Mouse (Mus musculus) hindbrain, embryonic 10.5 days (tissue): ENCODE results near the gene Spaca4. TPM values are rescaled to one million over a fixed set of nuclear protein-coding genes. Genes with fewer than 3 reads are reported as not detected.
A peak's percentile ranks its signal among the peaks of the same experiment; 100 is the strongest.

Experiments used
- DNase-seq: peaks from one replicate; pipeline ENCODE4 v3.0.0-alpha.2; 2017; ENCODE audit warnings: low spot score
- H3K27ac ChIP-seq: fragments of 300-500 bp; sonication (generic); 2 replicates; pipeline ENCODE4 v1.5.1; 2016; ENCODE audit warnings: mild to moderate bottlenecking, moderate library complexity
- H3K27me3 ChIP-seq: fragments of 300-500 bp; sonication (generic); 2 replicates; pipeline ENCODE4 v1.6.1; 2016; ENCODE audit warnings: mild to moderate bottlenecking; ENCODE audit not compliant: poor library complexity, insufficient read depth, severe bottlenecking
- H3K36me3 ChIP-seq: fragments of 300-500 bp; sonication (generic); 2 replicates; pipeline ENCODE4 v1.6.1; 2016; ENCODE audit warnings: mild to moderate bottlenecking, moderate library complexity
- H3K4me1 ChIP-seq: fragments of 300-500 bp; sonication (generic); replicated peaks from 2 replicates; pipeline ENCODE4 v1.6.1; 2016; ENCODE audit warnings: mild to moderate bottlenecking
- H3K4me3 ChIP-seq: fragments of 300-500 bp; sonication (generic); 2 replicates; pipeline ENCODE4 v1.5.1; 2016; ENCODE audit warnings: mild to moderate bottlenecking, moderate library complexity
- H3K9me3 ChIP-seq: fragments of 300-500 bp; sonication (generic); 2 replicates; pipeline ENCODE4 v1.6.1; 2016; ENCODE audit warnings: mild to moderate bottlenecking, moderate library complexity
- WGBS: fragments of 180-500 bp; shearing (Covaris S2); methylation state at CpG from one replicate; pipeline ENCODE4 v1.1.7; 2016; 5-methylcytosine and 5-hydroxymethylcytosine counted together
- polyA plus RNA-seq: library from polyadenylated mRNA; unstranded; fragments of >200 nt; fragmentation: Nextera tagmentation; extraction: Ambion mirVana; gene quantifications from 2 replicates; pipeline ENCODE4 v1.2.1, GENCODE M21; 2016

The Spaca4 gene
- polyA plus RNA-seq, 1 experiment from 2014 or later = not detected

DNA sequence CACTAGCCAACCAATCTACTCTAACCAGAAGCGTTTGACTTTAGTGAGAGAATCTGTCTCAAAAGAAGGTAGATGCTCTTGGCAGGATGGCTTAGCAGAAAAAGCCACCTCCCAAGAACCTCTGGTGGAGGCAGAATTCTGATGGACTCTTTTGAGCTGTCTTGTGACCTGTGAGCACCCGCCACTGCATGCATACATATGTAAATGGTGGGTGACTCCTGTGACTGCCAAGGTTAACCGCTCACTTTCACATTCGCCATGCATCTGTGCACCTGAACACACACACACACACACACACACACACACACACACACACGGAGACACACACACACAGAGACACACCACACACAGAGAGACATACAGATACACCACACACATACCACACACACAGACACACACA, 21.8 kb upstream of the Spaca4 start:
- Histone ChIP-seq H3K4me1 (peaks cover 8% of the 10 kb centered on the region), H3K27ac (no peak overlapping the region), H3K36me3 (no peaks in the 10 kb centered on the region), H3K27me3 (no peaks in the 10 kb centered on the region), H3K9me3 (0 out of 2 replicates have a peak, but pooled peaks cover 6% of the 10 kb centered on the region), H3K4me3 (no peak overlapping the region)
- no peak for DNase-seq
- 89% methylated on average over 5 of the region's 5 CpGs for WGBS

DNA sequence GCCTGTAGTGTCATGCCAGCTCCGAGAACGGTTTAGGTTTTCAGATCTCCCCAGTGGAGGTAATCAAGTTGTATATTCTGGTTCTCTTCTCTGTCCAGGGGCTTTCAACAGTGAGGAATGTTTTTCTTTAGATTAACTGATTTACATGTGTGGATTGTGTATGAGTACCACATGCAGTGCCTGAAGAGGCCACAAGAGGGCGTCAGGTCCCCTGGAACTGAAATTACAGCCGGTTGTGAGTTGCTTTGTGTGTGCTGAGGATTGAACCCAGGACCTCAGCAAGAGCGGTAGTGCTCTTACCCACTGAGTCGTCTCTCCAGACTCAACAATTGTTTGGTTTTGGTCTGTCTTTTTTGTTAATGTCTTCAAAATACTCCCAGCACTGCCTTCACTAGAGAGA, 20.9 kb upstream of the Spaca4 start:
- no peak for DNase-seq
- 65% methylated on average over 6 of the region's 6 CpGs for WGBS

DNA sequence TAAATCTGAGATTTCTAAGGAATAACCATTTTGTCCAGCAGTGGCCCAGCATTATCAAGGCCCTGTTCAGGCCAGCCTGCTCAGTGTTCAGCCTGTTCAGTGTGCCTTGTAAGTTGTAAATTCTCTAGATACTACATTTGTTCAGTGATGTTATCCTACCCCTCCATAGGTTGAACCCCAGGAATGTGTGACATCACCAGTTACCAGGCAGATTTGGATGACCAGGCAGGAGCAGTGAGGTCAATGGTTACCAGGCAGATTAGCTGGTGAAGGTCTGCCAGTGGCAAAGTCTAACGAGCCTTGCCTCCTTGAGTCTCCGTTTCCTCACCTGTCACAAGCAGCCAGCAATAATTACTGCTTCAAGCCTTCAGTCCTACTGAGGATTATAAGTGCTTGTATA, 18.8 kb upstream of the Spaca4 start:
- Histone ChIP-seq H3K27me3 (peaks cover 14% of the 10 kb centered on the region), H3K36me3 (no peaks in the 10 kb centered on the region), H3K4me1 (peaks cover 18% of the 10 kb centered on the region), H3K27ac (no peak overlapping the region), H3K9me3 (0 out of 2 replicates have a peak, but pooled peaks cover 6% of the 10 kb centered on the region), H3K4me3 (no peak overlapping the region)
- WGBS = 48% methylated on average over 2 of the region's 2 CpGs
- DNase-seq = peak; percentile 62

More for the DNA sequence above, 20.9 kb upstream of the Spaca4 start:
- peaks cover 18% of the 10 kb centered on the region for H3K4me1 ChIP-seq
- peaks cover 8% of the 10 kb centered on the region for H3K27me3 ChIP-seq
- H3K4me3 ChIP-seq = no peak overlapping the region
- H3K9me3 ChIP-seq = 0 out of 2 replicates have a peak, but pooled peaks cover 6% of the 10 kb centered on the region
- H3K36me3 ChIP-seq = no peaks in the 10 kb centered on the region
- no peak overlapping the region for H3K27ac ChIP-seq

DNA sequence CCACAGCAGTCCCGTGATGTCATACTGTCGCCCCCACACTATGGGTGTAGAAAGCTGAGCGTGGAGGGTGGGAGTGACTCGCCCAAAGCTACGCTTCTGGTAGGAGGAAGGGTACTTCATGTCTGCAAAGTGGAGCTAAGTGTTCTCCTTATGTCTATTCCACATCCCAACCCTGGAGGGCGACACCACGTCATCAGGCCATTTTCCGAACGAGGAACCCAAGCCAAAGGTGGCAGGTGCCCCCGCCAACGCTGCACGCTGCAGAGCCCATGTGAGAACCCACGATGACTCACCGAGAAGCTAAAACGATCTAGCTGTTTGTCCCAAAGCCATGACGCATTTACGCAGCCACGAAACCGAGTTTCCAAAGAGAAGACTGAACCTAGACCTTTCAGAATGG, 16.7 kb upstream of the Spaca4 start:
- WGBS = 37% methylated on average over 19 of the region's 19 CpGs
- H3K4me3 ChIP-seq = peak overlapping the region; percentile 14; the same call in 1 of the 2 replicates
- no peak for DNase-seq

DNA sequence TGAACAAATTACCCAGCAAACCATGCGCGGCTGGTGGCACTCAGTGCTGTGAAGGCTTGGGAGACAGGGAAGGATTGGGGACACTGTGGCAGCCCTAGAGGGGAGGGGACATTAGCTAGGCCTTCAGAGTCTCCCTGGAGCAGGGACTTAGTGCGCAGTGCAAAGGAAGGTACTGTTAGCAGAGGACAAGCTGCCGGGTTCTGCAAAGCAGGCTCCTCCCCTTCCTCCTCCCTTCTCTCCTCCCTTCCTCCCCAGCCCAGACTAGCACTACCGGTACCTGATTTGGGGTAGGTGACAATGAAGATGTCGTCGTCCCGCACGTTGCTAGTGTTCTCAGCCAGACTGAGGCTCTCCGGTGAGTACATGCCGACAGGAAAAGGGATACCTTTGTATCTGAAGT, 16.2 kb upstream of the Spaca4 start:
- 37% methylated on average over 11 of the region's 11 CpGs for WGBS
- DNase-seq = no peak
- peaks cover 14% of the 10 kb centered on the region for H3K27me3 ChIP-seq
- no peak overlapping the region for H3K27ac ChIP-seq
- peaks cover 13% of the 10 kb centered on the region; the same call in 1 of the 2 replicates for H3K4me1 ChIP-seq
- peak overlapping the region; percentile 14 for H3K4me3 ChIP-seq
- 0 out of 2 replicates have a peak, but pooled peaks cover 3% of the 10 kb centered on the region for H3K9me3 ChIP-seq
- H3K36me3 ChIP-seq = no peaks in the 10 kb centered on the region

More for the DNA sequence above, 16.7 kb upstream of the Spaca4 start:
- H3K36me3 ChIP-seq = no peaks in the 10 kb centered on the region
- peaks cover 13% of the 10 kb centered on the region; the same call in 1 of the 2 replicates for H3K4me1 ChIP-seq
- H3K27ac ChIP-seq = no peak overlapping the region
- H3K9me3 ChIP-seq = 0 out of 2 replicates have a peak, but pooled peaks cover 6% of the 10 kb centered on the region
- peaks cover 14% of the 10 kb centered on the region for H3K27me3 ChIP-seq

DNA sequence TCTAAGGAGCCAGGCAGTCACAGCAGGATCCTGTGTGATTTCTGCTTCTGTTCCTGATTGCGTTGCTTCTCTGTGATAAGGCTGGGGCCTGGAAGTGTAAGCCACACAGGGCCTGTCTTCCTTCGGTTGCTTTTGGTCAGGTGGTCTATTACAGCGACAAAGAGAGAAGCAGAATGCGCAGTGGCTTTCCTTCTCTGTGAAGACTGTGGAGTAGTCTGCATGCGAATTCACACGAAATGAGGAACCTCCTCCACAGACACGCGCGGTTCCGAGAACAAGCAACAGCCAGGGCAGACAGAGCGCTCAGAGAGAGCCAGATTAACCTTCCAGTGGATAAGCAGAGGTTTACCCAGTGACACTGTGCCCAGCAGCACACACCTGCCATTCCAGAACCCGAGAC, 15.7 kb upstream of the Spaca4 start:
- DNase-seq = no peak
- 82% methylated on average over 12 of the region's 12 CpGs for WGBS
- H3K4me1 ChIP-seq = peaks cover 13% of the 10 kb centered on the region; the same call in 1 of the 2 replicates

DNA sequence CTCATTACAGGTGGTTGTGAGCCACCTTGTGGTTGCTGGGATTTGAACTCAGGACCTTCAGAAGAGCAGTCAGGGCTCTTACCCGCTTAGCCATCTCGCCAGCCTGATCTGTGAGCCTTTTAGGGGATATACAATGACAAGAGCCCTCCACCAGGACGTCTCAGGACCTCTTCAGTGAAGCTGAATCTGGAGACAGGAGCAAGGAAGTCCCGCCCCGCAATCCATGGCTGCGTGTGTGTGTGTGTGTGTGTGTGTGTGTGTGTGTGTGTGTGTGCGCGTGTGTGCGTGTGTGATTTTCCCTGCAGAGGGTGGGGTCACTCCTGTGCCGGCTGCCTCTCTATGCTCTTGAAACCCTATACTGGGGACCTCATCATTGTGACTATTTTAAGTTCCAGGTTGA, 14.2 kb upstream of the Spaca4 start:
- no peaks in the 10 kb centered on the region for H3K36me3 ChIP-seq
- H3K4me1 ChIP-seq = peaks cover 13% of the 10 kb centered on the region; the same call in 1 of the 2 replicates
- no peak overlapping the region for H3K27ac ChIP-seq
- DNase-seq = no peak
- no peaks in the 10 kb centered on the region for H3K9me3 ChIP-seq
- no peak overlapping the region for H3K4me3 ChIP-seq
- WGBS = 68% methylated on average over 10 of the region's 10 CpGs
- peaks cover 14% of the 10 kb centered on the region for H3K27me3 ChIP-seq

More for the DNA sequence above, 15.7 kb upstream of the Spaca4 start:
- H3K27me3 ChIP-seq = peaks cover 14% of the 10 kb centered on the region
- H3K4me3 ChIP-seq = no peak overlapping the region
- H3K9me3 ChIP-seq = no peaks in the 10 kb centered on the region
- no peak overlapping the region for H3K27ac ChIP-seq
- H3K36me3 ChIP-seq = no peaks in the 10 kb centered on the region

DNA sequence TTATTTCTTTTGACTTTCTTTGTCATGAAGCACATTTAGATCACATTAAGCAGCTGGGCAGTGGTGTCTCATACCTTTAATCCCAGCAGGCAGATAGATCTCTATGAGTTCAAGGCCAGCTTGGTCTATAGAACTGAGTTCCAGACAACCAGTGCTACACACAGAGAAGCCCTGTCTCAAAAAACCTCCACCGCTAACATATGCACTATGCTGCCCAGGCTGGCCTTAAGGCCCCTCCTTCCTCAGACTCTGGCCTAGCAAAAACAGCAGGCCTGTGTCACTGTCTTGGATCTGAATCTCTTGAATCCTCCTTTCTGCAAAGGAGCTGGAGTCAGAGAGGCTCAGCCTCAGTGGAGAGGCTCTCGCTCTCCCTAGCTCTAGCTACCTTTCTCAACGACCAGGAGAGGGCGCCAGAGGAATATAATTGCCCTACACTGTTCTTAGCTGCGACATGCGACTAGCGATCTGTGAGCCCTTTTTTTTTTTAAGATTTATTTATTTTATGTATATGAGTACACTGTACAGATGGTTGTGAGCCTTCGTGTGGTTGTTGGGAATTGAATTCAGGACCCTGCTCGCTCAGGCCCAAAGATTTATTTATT, 13.7 kb upstream of the Spaca4 start:
- peaks cover 14% of the 10 kb centered on the region for H3K27me3 ChIP-seq
- WGBS = 9% methylated on average over 9 of the region's 9 CpGs
- H3K9me3 ChIP-seq = no peaks in the 10 kb centered on the region
- H3K27ac ChIP-seq = no peak overlapping the region
- peak; percentile 76 for DNase-seq
- H3K4me1 ChIP-seq = peaks cover 13% of the 10 kb centered on the region; the same call in 1 of the 2 replicates
- H3K36me3 ChIP-seq = no peaks in the 10 kb centered on the region
- no peak overlapping the region for H3K4me3 ChIP-seq

DNA sequence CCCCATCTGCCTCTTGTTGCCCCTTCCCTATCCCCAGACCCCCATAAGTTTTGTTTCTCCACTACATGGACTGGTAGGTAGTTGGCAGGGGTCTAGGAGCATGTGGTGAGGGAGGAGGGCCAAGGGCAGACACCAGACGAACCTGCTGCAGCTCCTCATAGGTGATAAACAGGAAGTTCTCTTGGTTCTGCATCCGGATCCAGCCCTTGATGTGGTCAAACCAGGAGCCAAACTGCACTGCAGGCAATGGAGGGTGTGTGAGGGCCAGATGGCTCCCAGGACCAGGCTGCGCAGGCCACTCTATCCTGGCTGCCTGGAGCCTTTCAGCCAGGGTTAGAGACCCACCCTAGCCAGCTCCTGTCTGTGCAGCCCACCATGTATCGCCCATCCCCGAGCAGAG, 7.9 kb upstream of the Spaca4 start:
- Histone ChIP-seq H3K27ac (no peak overlapping the region), H3K4me3 (no peak overlapping the region), H3K4me1 (peaks cover 28% of the 10 kb centered on the region), H3K27me3 (no peaks in the 10 kb centered on the region), H3K36me3 (peaks cover 18% of the 10 kb centered on the region), H3K9me3 (no peaks in the 10 kb centered on the region)
- 83% methylated on average over 5 of the region's 5 CpGs for WGBS
- DNase-seq = no peak

DNA sequence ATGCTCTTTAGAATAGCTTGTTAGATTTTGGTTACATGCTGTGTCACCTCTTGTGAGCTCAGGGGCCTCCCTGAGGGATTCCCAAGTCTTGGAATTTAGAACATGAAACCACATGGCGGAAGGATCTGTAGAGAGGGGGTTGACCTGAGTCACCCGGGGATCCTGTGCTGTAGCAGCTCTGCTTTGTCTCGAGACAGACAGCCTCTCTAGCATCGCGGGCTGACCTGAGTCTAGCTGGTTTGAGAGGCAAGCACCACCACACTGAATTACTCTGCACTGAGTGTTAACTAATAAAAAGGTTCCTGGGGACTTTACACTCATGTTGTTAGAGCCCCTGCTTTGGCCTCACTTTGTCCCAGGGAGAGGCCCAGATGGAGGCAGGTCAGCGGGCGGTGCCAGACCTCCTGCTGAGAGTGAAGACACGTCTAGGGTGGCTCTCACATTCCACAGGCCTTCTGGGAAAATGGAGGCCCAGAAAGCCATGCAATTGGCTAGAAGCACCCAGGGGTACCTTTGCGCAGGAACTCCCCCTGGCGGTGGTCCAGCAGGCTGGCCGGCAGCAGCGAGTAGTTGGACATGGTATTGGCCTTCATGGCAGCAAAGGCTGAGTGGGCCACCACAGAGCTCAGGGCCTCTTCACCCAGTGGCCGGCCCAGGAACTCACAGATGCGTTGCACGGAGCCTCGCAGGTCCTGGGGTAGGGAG, 5.3 kb upstream of the Spaca4 start:
- Histone ChIP-seq H3K36me3 (peaks cover 44% of the 10 kb centered on the region), H3K4me1 (peaks cover 28% of the 10 kb centered on the region), H3K27ac (peak overlapping the region; percentile 60), H3K27me3 (no peaks in the 10 kb centered on the region), H3K9me3 (no peaks in the 10 kb centered on the region), H3K4me3 (no peak overlapping the region)
- 14% methylated on average over 16 of the region's 16 CpGs for WGBS
- peak; percentile 75 for DNase-seq

DNA sequence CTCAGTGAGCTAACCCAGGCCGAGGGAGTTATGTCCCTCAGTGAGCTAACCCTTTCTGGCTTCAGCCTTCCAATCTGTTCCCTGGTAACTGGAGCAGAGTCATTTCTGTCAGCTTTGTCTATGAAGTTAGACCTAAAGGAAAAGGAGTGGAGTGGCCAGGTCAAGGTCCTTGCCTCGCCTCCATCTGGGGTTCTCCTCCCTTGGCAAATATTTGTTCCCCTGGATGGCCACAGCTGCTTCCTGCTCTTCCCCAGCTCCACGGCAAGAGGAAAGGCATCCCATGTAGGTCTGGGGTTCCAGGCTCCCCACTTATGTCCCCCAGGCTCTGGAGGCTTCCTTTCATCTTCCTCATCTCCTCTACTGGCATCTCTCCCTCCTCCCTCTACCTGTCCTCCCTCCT, 2.0 kb upstream of the Spaca4 start:
- DNase-seq = no peak
- Histone ChIP-seq H3K4me1 (peaks cover 25% of the 10 kb centered on the region), H3K4me3 (no peak overlapping the region), H3K27ac (no peak overlapping the region), H3K27me3 (no peaks in the 10 kb centered on the region), H3K9me3 (no peaks in the 10 kb centered on the region), H3K36me3 (peaks cover 76% of the 10 kb centered on the region)
- WGBS = 81% methylated on average over 3 of the region's 3 CpGs

DNA sequence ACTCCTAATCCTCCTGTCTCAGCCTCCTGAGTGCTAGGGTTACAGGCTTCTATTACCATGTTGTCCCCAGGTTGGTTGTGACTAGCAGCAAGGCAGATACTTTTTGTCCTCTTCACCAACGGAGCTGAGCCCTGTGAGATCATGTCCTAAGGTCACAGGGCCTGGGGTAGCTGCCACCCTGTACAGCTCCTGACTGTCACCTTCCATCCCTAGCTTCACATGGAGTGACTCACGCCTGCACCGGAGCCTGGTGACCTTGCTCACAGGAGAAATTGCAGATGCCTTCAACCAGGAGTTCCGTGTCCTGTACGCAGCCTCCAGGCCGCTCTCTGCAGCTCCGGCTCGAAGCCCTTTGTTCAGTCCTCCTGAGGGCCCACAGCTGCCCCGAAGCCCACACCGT, 806 bp upstream of the Spaca4 start:
- Histone ChIP-seq H3K27ac (no peak overlapping the region), H3K4me3 (no peak overlapping the region), H3K9me3 (no peaks in the 10 kb centered on the region), H3K4me1 (peaks cover 32% of the 10 kb centered on the region), H3K27me3 (no peaks in the 10 kb centered on the region), H3K36me3 (peaks cover 88% of the 10 kb centered on the region)
- 89% methylated on average over 10 of the region's 10 CpGs for WGBS
- no peak for DNase-seq

DNA sequence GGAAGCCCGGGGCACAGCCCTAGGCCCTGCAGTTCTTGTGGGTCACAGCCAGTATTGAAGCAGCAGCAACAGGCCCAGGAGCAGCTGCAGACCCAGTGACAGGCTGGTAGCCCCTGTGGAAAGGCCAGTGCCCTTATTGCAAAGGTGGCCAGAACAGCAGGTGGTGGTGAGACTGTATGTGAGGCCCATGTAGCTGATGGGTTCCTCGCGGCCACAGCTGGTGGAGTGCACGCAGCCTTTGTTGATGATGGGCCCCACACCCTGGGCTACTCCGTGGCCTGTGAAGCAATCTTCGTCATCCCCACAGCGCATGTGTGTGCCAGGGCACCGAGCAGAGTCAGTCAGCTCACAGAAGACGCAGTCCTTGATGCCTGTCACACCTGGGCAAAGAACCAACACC, 462 bp downstream of the Spaca4 start:
- Histone ChIP-seq H3K4me3 (no peak overlapping the region), H3K27me3 (no peaks in the 10 kb centered on the region), H3K27ac (no peak overlapping the region), H3K9me3 (no peaks in the 10 kb centered on the region), H3K36me3 (peaks cover 100% of the 10 kb centered on the region), H3K4me1 (peaks cover 25% of the 10 kb centered on the region)
- DNase-seq = no peak
- WGBS = 95% methylated on average over 9 of the region's 9 CpGs
